Mouse (Mus musculus) CH12.LX (cell line): ENCODE measurements at regions not wholly inside any gene's neighbourhood (a gene's known extent, or its start where the extent isn't known, plus 50 kb on each side); places are given as distances from the start of the nearest gene placed in this dataset.

Experiments
- DNase-seq: peaks from one replicate; pipeline ENCODE4 v3.0.0-alpha.2; 2013; ENCODE audit errors: extremely low read depth
- H3K27ac ChIP-seq: 2 replicates; pipeline ENCODE4 v1.5.1; 2012; ENCODE audit warnings: low read depth, mild to moderate bottlenecking, control low read depth, moderate library complexity; ENCODE audit not compliant: insufficient read depth
- H3K27me3 ChIP-seq: replicated peaks from 2 replicates; pipeline ENCODE3; 2012; ENCODE audit warnings: inconsistent platforms
- H3K36me3 ChIP-seq, 2 experiments: replicated peaks in 1 of 2; 2 replicates each; pipeline versions ENCODE3 to v1.6.1; 2012; ENCODE audit warnings: inconsistent platforms in 1 of 2, low read length in 1 of 2, mild to moderate bottlenecking in 1 of 2, mixed read lengths in 1 of 2, moderate library complexity in 1 of 2; ENCODE audit not compliant: control insufficient read depth in 1 of 2, insufficient read depth in 1 of 2
- H3K4me1 ChIP-seq, 2 experiments: 2 replicates each; pipeline ENCODE4 v1.6.1; 2012; ENCODE audit warnings: inconsistent platforms in 1 of 2, moderate library complexity in 1 of 2; ENCODE audit not compliant: insufficient read depth in 2 of 2, control insufficient read depth in 1 of 2
- H3K4me2 ChIP-seq: 2 replicates; pipeline ENCODE4 v1.6.1; 2012; ENCODE audit warnings: low read depth, mild to moderate bottlenecking, control low read depth; ENCODE audit not compliant: poor library complexity, insufficient read depth, severe bottlenecking
- H3K4me3 ChIP-seq, 3 experiments: fragments of 150-350 bp in 1 of 3; sonication (generic) in 1 of 3; replicated peaks in 1 of 3; 2 replicates each; pipeline versions ENCODE3 to v1.5.1; 2011 to 2012; ENCODE audit warnings: low read depth in 2 of 3, low read length in 2 of 3, mild to moderate bottlenecking in 2 of 3, moderate library complexity in 2 of 3, control low read depth in 1 of 3, improper control_type of control experiment in 1 of 3, inconsistent platforms in 1 of 3, mixed read lengths in 1 of 3; ENCODE audit not compliant: poor library complexity in 1 of 3
- H3K79me2 ChIP-seq: replicated peaks from 2 replicates; pipeline ENCODE4 v1.6.1; 2012; ENCODE audit warnings: mild to moderate bottlenecking, moderate library complexity; ENCODE audit not compliant: control insufficient read depth, poor library complexity, insufficient read depth, severe bottlenecking; ENCODE audit errors: extremely low read depth
- H3K9ac ChIP-seq: 2 replicates; pipeline ENCODE4 v1.6.1; 2012; ENCODE audit warnings: low read depth, mild to moderate bottlenecking, control low read depth, moderate library complexity; ENCODE audit not compliant: insufficient read depth
- H3K9me3 ChIP-seq: replicated peaks from 2 replicates; pipeline ENCODE3; 2012; ENCODE audit warnings: low read length, inconsistent platforms, mixed read lengths
- BHLHE40 ChIP-seq: IDR thresholded peaks from 2 replicates; pipeline ENCODE4 v1.6.1; 2011; ENCODE audit warnings: mild to moderate bottlenecking, low read depth, low read length, improper control_type of control experiment
- TCF12 ChIP-seq: IDR thresholded peaks from 2 replicates; pipeline ENCODE4 v1.6.1; 2014; ENCODE audit warnings: low read depth, mild to moderate bottlenecking, inconsistent platforms, low read length, improper control_type of control experiment
- dilution Hi-C: fragments of 300-500 bp; cut with MboI; formaldehyde crosslinking; loops from 2 replicates; pipeline ENCODE4 v1.14.3; 2020; ENCODE audit warnings: low sequenced_read_pairs; ENCODE audit not compliant: extremely low pct_unique_long_range_greater_than_20kb, extremely low pct_ligation_motif_present
- in situ Hi-C: fragments of 300-500 bp; cut with MboI; formaldehyde crosslinking; loops from 3 replicates; pipeline ENCODE4 v1.14.3; 2019; ENCODE audit warnings: low sequenced_read_pairs, low pct_ligation_motif_present, low pct_unique_long_range_greater_than_20kb, mixed read lengths

- TF ChIP-seq TCF12 (no peak), BHLHE40 (no peak)
- Histone ChIP-seq H3K4me1 (no peaks in the 10 kb centered on the region), H3K27ac (no peak overlapping the region), H3K79me2 (no peaks in the 10 kb centered on the region), H3K9ac (no peak overlapping the region), H3K4me2 (no peak overlapping the region), H3K9me3 (peaks cover 48% of the 10 kb centered on the region), H3K36me3 (no peaks in the 10 kb centered on the region), H3K27me3 (no peaks in the 10 kb centered on the region), H3K4me3 (no peak overlapping the region)
- DNase-seq, result no peak
- in situ Hi-C loops (no loop called here), dilution Hi-C loops (no loop called here)
Measured at GRCm38 (mm10) chr8:15726310-15726709, 680.4 kb upstream of the BB014433 start.
